Mouse (Mus musculus): ENCODE results near the gene Cfap74. TPM values are rescaled to one million over a fixed set of nuclear protein-coding genes. Genes with fewer than 3 reads are reported as not detected.

Gene Cfap74
- polyA plus RNA-seq, 1 experiment from 2014 or later, result 3.8 TPM

- Histone ChIP-seq H3K4me2 (replicated peaks) (no peak overlapping the region), H3K9ac (replicated peaks) (no peak overlapping the region), H3K4me1 (replicated peaks) (peaks cover 41% of the 10 kb centered on the region), H3K27me3 (no peaks in the 10 kb centered on the region), H3K4me3 (replicated peaks) (no peak overlapping the region), H3K36me3 (no peaks in the 10 kb centered on the region), H3K27ac (no peak overlapping the region), H3K9me3 (no peaks in the 10 kb centered on the region)
- WGBS, result 89% methylated on average over 9 of the region's 9 CpGs
- no peak for ATAC-seq
These were observed 80.3 kb downstream of the Cfap74 start for GRCm38 (mm10) chr4:155489101-155489970.

- Histone ChIP-seq H3K36me3 (no peaks in the 10 kb centered on the region), H3K27me3 (no peaks in the 10 kb centered on the region), H3K27ac (peak overlapping the region; percentile 96), H3K4me3 (replicated peaks) (peak overlapping the region; percentile 99), H3K9me3 (no peaks in the 10 kb centered on the region), H3K4me2 (replicated peaks) (peak overlapping the region; percentile 80), H3K4me1 (replicated peaks) (peaks cover 52% of the 10 kb centered on the region), H3K9ac (replicated peaks) (peak overlapping the region; percentile 100)
- ATAC-seq, result no peak
- 26% methylated on average over 5 of the region's 5 CpGs for whole genome bisulfite sequencing
These were observed 81.5 kb downstream of the Cfap74 start for GRCm38 (mm10) chr4:155490456-155490855.

DNA sequence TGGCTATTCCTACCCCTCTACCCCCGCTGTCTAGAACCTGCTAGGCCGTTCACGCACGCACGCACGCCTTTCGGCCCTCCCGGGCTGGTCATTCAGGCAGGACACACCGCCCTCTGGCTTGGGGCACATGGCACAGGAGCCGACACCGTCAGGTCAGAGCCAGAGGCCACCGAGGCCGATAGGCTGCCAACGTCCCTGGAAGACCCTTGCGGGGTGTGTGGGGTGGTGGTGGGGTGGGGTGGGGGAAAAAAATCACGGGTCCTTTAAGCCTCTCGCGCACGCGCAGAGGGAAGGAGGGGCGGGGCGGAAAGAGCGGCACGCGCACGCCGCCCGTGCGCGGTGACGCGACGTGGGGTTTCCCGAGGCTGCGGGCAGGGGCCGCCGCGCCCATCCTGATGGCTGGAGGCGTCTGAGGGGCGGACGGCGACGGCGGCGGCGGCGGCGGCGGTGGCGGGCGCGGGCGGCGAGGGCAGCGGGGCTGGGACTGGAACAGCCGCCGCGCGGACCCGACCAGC, 82.1 kb downstream of the Cfap74 start, which contains the start of gene Gnb1:
TSS of gene Gnb1 (plus strand) at position 372 of the 515 bp plus-strand sequence.
- H3K4me2 ChIP-seq (replicated peaks), result peak within 1 kb of the TSS; percentile 80
- no peaks in the 10 kb centered on the region for H3K9me3 ChIP-seq
- peaks cover 57% of the 10 kb centered on the region for H3K4me1 ChIP-seq (replicated peaks)
- H3K27ac ChIP-seq, result peak within 1 kb of the TSS; percentile 96
- WGBS, result under 1% methylated on average over 25 of the region's 60 CpGs
- peak within 1 kb of the TSS; percentile 100 for H3K9ac ChIP-seq (replicated peaks)
- ATAC-seq, result peak; percentile 81
- no peaks in the 10 kb centered on the region for H3K27me3 ChIP-seq
- H3K36me3 ChIP-seq, result no peaks in the 10 kb centered on the region
- peak within 1 kb of the TSS; percentile 99 for H3K4me3 ChIP-seq (replicated peaks)

DNA sequence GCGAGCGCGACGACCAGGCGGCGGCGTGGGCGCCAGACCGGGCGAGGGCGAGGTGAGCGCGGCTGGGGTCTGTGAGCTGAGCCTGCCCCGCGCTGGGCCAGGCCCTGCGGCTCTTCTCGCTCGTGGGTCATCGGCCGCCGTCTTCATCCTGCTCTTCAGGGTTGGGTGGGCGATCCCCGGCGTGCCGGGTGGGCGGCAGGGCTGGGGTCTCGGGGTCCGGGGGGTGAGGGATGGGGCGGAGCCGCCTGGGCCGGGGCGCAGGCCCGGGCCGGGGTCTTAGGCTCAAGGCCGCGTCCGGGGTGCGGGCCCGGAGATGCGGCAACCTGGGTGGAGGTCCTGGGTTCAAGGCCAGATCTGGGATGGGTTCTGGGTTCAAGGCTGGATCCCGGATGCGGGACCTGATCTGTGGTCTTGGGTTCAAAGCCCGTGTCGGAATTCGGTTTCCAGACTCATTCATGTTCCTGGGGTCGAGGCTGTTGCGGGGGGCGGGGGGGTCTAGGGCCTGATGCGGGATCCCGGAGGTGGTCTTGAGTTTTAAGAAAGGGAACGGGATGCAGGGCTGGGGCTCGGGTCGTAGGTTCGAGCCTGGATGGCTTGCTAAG, 82.6 kb downstream of the Cfap74 start:
- H3K4me2 ChIP-seq (replicated peaks), result peak overlapping the region; percentile 80
- H3K36me3 ChIP-seq, result no peaks in the 10 kb centered on the region
- no peaks in the 10 kb centered on the region for H3K27me3 ChIP-seq
- peak overlapping the region; percentile 99 for H3K4me3 ChIP-seq (replicated peaks)
- peak overlapping the region; percentile 96 for H3K27ac ChIP-seq
- peak overlapping the region; percentile 100 for H3K9ac ChIP-seq (replicated peaks)
- H3K9me3 ChIP-seq, result no peaks in the 10 kb centered on the region
- WGBS, result under 1% methylated on average over 54 of the region's 54 CpGs
- peaks cover 57% of the 10 kb centered on the region for H3K4me1 ChIP-seq (replicated peaks)
- peak; percentile 77 for ATAC-seq

- Histone ChIP-seq H3K9me3 (no peaks in the 10 kb centered on the region), H3K36me3 (no peaks in the 10 kb centered on the region), H3K9ac (replicated peaks) (peak overlapping the region; percentile 100), H3K4me1 (replicated peaks) (peaks cover 57% of the 10 kb centered on the region), H3K27me3 (no peaks in the 10 kb centered on the region), H3K4me2 (replicated peaks) (peak overlapping the region; percentile 80), H3K4me3 (replicated peaks) (peak overlapping the region; percentile 99), H3K27ac (peak overlapping the region; percentile 96)
- peak; percentile 41 for ATAC-seq
- WGBS, result under 1% methylated on average over 51 of the region's 51 CpGs
These were observed 83.2 kb downstream of the Cfap74 start for GRCm38 (mm10) chr4:155492131-155492633.

DNA sequence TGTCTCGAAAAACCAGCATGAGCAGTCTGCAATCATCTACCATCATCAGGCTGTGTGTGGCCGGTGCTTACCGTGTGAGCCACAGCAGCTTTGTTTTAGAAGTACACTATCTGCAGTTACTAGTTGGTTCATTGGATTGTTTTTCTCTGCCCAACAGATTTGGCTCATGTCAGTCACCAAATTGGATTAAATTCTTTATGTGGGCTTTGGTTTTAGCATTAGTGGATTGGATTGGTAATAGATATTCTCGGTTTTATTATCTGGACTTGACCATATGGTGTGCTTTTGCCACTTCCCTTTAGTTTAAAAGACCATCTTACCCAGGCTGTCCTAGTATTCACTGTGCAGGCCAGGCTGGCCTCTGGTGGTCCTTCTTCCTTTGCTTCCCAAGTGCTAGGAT, 85.9 kb downstream of the Cfap74 start:
- Histone ChIP-seq H3K4me2 (replicated peaks) (peak overlapping the region; percentile 80), H3K4me3 (replicated peaks) (no peak overlapping the region), H3K27ac (no peak overlapping the region), H3K9me3 (no peaks in the 10 kb centered on the region), H3K36me3 (no peaks in the 10 kb centered on the region), H3K4me1 (replicated peaks) (peaks cover 46% of the 10 kb centered on the region), H3K27me3 (no peaks in the 10 kb centered on the region), H3K9ac (replicated peaks) (0 out of 2 replicates have a peak overlapping the region, but pooled peaks have one; percentile 11)
- 67% methylated on average over 4 of the region's 4 CpGs for WGBS
- no peak for ATAC-seq

DNA sequence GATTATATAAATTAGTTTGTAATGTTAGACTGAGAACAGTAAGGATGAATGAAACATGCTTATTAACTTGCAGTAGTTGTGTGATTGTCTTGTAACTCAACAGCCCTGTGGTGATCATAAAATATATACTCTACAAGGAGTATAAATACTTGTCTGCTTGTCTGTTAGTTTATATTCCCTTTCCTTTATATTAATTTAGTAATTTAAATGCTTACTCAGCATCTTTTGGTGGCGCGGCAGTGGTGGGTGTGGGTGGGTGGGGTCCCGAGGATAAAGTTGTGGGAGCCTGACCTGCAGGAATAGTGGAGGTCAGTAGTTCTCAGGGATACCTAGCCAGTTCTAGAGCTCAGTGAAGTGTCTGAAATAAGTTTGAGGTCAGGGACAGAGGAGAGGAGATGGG, 89.0 kb downstream of the Cfap74 start:
- no peaks in the 10 kb centered on the region for H3K27me3 ChIP-seq
- H3K4me2 ChIP-seq (replicated peaks), result no peak overlapping the region
- no peak for ATAC-seq
- H3K4me3 ChIP-seq (replicated peaks), result no peak overlapping the region
- no peak overlapping the region for H3K9ac ChIP-seq (replicated peaks)
- no peaks in the 10 kb centered on the region for H3K9me3 ChIP-seq
- H3K27ac ChIP-seq, result no peak overlapping the region
- peaks cover 33% of the 10 kb centered on the region for H3K4me1 ChIP-seq (replicated peaks)
- 93% methylated on average over 3 of the region's 3 CpGs for WGBS
- no peaks in the 10 kb centered on the region; the same call in 1 of the 2 replicates for H3K36me3 ChIP-seq

- WGBS, result 91% methylated on average over 2 of the region's 2 CpGs
These were observed 92.1 kb downstream of the Cfap74 start for GRCm38 (mm10) chr4:155501126-155501525.

DNA sequence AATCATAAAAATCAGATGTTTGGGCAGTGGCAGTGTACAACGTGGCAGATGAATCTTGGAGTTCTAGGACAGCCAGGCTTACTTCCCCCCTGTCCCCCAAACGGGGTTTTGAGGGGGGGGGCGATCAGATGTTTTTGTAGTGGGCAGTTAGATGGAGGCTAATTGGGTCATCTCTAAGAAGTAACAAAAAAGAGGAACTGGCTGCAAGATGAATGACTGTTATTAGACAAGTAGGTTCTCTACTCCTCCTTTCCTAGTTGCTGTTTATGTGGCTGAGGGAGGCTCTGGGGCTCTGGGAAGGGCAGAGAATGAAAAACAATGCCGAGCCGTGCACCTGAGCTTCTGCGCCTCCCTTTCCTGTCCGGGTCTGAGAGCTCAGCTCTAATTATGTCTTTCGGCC, 96.1 kb downstream of the Cfap74 start:
- Histone ChIP-seq H3K27ac (no peak overlapping the region), H3K9ac (replicated peaks) (no peak overlapping the region), H3K4me2 (replicated peaks) (no peak overlapping the region), H3K4me3 (replicated peaks) (no peak overlapping the region), H3K27me3 (no peaks in the 10 kb centered on the region), H3K36me3 (no peaks in the 10 kb centered on the region; the same call in 1 of the 2 replicates), H3K9me3 (no peaks in the 10 kb centered on the region), H3K4me1 (replicated peaks) (peaks cover 19% of the 10 kb centered on the region)
- WGBS, result 84% methylated on average over 8 of the region's 8 CpGs
- no peak for ATAC-seq

More at GRCm38 (mm10) chr4:155501126-155501525, 92.1 kb downstream of the Cfap74 start:
- Histone ChIP-seq H3K27ac (no peak overlapping the region), H3K9ac (replicated peaks) (no peak overlapping the region), H3K9me3 (no peaks in the 10 kb centered on the region), H3K4me3 (replicated peaks) (no peak overlapping the region), H3K4me2 (replicated peaks) (no peak overlapping the region), H3K4me1 (replicated peaks) (peaks cover 16% of the 10 kb centered on the region), H3K36me3 (no peaks in the 10 kb centered on the region; the same call in 1 of the 2 replicates), H3K27me3 (no peaks in the 10 kb centered on the region)
- ATAC-seq, result no peak

- H3K4me3 ChIP-seq (replicated peaks), result no peak overlapping the region
- no peak overlapping the region for H3K27ac ChIP-seq
- H3K36me3 ChIP-seq, result no peaks in the 10 kb centered on the region
- no peak overlapping the region for H3K4me2 ChIP-seq (replicated peaks)
- peaks cover 23% of the 10 kb centered on the region for H3K4me1 ChIP-seq (replicated peaks)
- no peaks in the 10 kb centered on the region for H3K9me3 ChIP-seq
- H3K27me3 ChIP-seq, result no peaks in the 10 kb centered on the region
- H3K9ac ChIP-seq (replicated peaks), result no peak overlapping the region
- WGBS, result 85% methylated on average over 5 of the region's 5 CpGs
- 0 out of 2 replicates have a peak, but pooled peaks have one; percentile 48 for ATAC-seq
These were observed 96.8 kb downstream of the Cfap74 start for GRCm38 (mm10) chr4:155505671-155506295.

- Histone ChIP-seq H3K27ac (no peak overlapping the region), H3K4me1 (replicated peaks) (peaks cover 23% of the 10 kb centered on the region), H3K36me3 (no peaks in the 10 kb centered on the region), H3K27me3 (no peaks in the 10 kb centered on the region), H3K9ac (replicated peaks) (no peak overlapping the region), H3K9me3 (no peaks in the 10 kb centered on the region), H3K4me3 (replicated peaks) (no peak overlapping the region), H3K4me2 (replicated peaks) (no peak overlapping the region)
- no peak for ATAC-seq
- 92% methylated on average over 4 of the region's 4 CpGs for WGBS
These were observed 99.6 kb downstream of the Cfap74 start for GRCm38 (mm10) chr4:155508614-155509013.
